Mouse (Mus musculus): ENCODE measurements around the gene Memo1. TPM values are rescaled to one million over a fixed set of nuclear protein-coding genes. Genes with fewer than 3 reads are reported as not detected.
"Not testable (repeated sequence)": the region's sequence is repeated elsewhere in the genome, so short reads cannot be mapped to it uniquely, and the experiment has no call there.

Memo1 gene
- polyA plus RNA-seq, 1 experiment from 2014 or later = 97.7 TPM

DNA sequence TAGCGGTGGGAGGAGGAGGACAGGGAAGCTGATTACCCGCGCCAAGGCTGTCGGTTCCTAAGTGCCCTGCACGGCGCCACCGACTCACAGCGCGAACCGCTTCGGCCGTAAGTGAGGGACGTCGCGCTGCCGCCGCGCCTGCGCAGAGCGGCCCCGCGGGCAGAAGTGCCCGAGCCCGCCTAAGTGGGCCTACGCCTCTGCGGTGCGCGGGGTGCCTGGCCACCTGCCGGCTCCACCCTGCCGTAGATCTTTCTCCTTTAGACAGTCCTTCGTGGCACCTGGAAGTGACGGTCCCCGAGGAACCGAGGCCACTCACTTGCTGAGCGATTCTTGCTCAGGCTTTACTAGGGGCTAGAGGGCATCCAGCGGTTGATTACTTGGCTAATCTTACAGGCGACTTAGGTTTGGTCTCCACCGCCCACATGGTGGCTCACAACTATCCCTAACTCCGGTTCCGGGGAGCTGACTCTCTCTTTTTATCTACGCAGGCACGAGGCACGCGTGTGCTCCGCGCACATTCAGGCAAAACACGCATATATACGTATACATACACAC is 21.1 kb upstream of the Memo1 start:
- Histone ChIP-seq H3K9ac (peak overlapping the region; percentile 90), H3K27ac (peak overlapping the region; percentile 92), H3K4me1 (peaks cover 24% of the 10 kb centered on the region), H3K4me3 (peak overlapping the region; percentile 93), H3K4me2 (peak overlapping the region; percentile 80), H3K9me3 (replicated peaks) (no peaks in the 10 kb centered on the region), H3K27me3 (replicated peaks) (no peaks in the 10 kb centered on the region), H3K36me3 (peaks cover 30% of the 10 kb centered on the region)
- under 1% methylated on average over 48 of the region's 48 CpGs for WGBS (ENCODE audit: insufficient replicate concordance)
- ATAC-seq = peak; percentile 94

DNA sequence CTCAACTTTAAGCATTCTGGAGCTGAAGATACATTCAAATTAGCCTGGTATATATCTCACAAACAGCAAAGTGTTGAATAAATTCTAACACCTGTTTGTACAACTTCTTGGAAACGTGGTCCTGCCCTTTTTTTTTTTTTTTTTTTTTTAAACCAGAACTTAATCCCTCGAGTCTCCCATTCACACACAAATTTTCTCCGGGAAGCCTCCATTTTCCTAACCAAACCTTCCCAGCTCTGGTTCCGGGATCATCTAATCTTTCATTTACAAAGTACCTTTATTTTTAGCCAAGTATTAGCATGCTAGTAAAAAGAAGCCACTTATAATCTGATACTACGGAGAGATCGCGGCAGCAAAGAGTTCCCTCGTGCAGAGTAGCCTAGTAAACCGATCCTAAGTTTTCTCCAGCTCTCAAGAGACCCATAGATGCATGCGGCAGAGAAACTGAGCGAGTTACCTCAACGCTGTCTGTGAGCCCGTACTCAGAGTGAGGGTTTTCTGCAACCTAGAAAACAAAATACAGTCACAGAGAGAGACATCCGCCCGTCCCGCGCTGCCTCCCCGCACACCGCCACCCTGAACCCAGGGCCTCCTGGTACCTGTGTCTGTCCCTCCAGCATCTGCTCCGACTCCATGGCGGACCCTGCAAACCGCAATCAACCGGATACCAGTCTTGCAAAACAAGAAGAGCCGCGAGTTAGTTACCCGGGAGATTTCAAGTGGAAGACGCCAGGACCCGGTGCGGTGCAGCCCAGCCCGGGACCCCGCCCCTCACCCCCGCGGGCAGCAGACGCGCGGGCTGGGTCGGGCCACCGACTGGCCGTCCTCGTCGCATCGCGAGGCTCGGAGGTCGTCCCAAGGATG is 20.4 kb upstream of the Memo1 start:
- under 1% methylated on average over 45 of the region's 45 CpGs for WGBS (ENCODE audit: insufficient replicate concordance)
- peak; percentile 80 for ATAC-seq
- peak overlapping the region; percentile 92 for H3K27ac ChIP-seq
- no peaks in the 10 kb centered on the region for H3K27me3 ChIP-seq (replicated peaks)
- H3K9me3 ChIP-seq (replicated peaks) = no peaks in the 10 kb centered on the region
- H3K9ac ChIP-seq = peak overlapping the region; percentile 90
- peak overlapping the region; percentile 80 for H3K4me2 ChIP-seq
- H3K36me3 ChIP-seq = peaks cover 37% of the 10 kb centered on the region
- H3K4me1 ChIP-seq = peaks cover 25% of the 10 kb centered on the region
- H3K4me3 ChIP-seq = peak overlapping the region; percentile 93

DNA sequence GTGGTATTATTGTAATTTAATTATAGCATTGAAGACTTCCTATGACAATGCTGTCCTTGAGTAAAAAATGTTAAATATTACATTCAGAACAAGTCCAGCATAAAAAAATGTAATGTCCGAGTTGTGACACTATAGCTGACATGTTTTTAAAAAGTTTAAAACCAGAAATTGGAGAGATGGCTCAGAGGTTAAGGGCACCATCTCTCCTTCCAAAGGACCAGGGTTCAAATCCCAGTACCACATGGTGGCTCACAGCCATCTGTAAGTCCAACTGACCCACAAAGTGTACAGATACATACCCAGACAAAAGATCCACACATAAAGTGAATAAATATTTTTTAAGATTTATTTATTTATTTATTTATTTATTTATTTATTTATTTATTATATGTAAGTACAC is 10.7 kb upstream of the Memo1 start:
- Histone ChIP-seq H3K27me3 (replicated peaks) (no peaks in the 10 kb centered on the region), H3K9me3 (replicated peaks) (no peaks in the 10 kb centered on the region), H3K4me3 (no peak overlapping the region), H3K4me2 (no peak overlapping the region), H3K4me1 (peaks cover 18% of the 10 kb centered on the region), H3K27ac (no peak overlapping the region), H3K36me3 (peaks cover 94% of the 10 kb centered on the region), H3K9ac (no peak overlapping the region)
- ATAC-seq = no peak
- 74% methylated on average over 1 of the region's 1 CpGs for WGBS (ENCODE audit: insufficient replicate concordance)

DNA sequence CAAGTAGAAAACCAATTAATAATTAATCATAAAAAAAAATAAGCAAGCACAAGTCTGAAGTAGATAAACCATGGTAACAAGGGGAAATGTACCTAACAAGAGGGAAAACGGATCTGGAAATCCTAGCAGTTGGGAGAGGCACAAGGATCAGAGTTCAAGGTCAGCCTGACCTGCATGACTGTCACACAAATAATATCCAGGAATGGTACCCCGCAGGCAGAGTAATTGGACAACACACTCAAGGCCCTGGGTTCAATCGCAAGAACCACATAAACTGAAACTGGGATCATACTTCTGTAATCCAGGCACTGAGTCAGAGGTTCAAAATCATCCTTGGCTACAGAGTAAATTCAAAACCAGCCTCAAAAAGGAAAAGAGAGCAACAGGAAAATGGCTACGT is 10.3 kb upstream of the Memo1 start:
- peaks cover 94% of the 10 kb centered on the region for H3K36me3 ChIP-seq
- WGBS (ENCODE audit: insufficient replicate concordance) = 88% methylated on average over 4 of the region's 4 CpGs
- no peak overlapping the region for H3K4me3 ChIP-seq
- no peak overlapping the region for H3K9ac ChIP-seq
- no peaks in the 10 kb centered on the region for H3K9me3 ChIP-seq (replicated peaks)
- no peaks in the 10 kb centered on the region for H3K27me3 ChIP-seq (replicated peaks)
- H3K27ac ChIP-seq = no peak overlapping the region
- ATAC-seq = no peak
- H3K4me1 ChIP-seq = peaks cover 15% of the 10 kb centered on the region
- H3K4me2 ChIP-seq = no peak overlapping the region

DNA sequence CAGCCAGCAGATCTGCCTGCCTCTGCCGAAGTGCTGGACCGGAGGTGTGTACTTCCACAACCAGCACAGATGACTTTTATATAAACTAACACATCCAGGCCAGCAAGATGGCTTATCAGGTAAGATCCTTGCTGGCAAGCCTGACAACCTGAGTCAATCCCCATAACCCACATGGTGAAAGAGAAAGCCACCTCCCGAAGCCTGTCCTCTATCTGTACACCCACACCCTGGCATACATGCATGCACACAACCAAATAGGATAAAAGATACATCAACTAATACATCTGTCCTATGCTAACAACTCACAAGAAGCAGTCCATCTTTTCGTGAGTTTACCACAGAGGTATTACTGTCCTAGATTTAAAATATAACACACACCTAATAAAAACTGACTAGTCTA is 8.7 kb upstream of the Memo1 start:
- ATAC-seq = peak; percentile 95
- Histone ChIP-seq H3K9me3 (replicated peaks) (no peaks in the 10 kb centered on the region), H3K4me2 (peak overlapping the region; percentile 13), H3K27me3 (replicated peaks) (no peaks in the 10 kb centered on the region), H3K27ac (peak overlapping the region; percentile 80), H3K36me3 (peaks cover 94% of the 10 kb centered on the region), H3K4me3 (no peak overlapping the region), H3K4me1 (peaks cover 14% of the 10 kb centered on the region), H3K9ac (no peak overlapping the region)
- WGBS (ENCODE audit: insufficient replicate concordance) = 57% methylated on average over 4 of the region's 4 CpGs

DNA sequence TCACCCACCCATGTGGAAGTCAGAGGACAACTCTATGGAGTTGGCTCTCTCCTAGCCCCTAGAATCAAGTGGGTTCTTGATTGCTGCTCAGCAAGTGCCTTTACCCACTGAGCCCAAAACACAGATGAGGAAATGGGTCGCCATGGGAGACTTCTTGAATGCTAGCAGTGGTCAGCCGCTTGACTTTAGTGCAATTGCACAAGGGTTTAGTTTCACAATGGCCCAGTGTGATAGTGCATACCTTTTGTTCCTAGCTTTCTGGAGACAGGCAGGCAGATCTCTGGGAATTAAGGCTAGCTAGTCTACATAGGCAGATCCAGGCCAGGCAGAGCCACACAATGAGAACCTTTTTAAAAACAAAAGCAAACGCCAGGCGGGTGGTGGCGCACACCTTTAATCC is 4.8 kb upstream of the Memo1 start:
- no peak for ATAC-seq
- Histone ChIP-seq H3K9me3 (replicated peaks) (no peaks in the 10 kb centered on the region), H3K4me1 (peaks cover 20% of the 10 kb centered on the region), H3K36me3 (peaks cover 67% of the 10 kb centered on the region), H3K9ac (no peak overlapping the region), H3K27me3 (replicated peaks) (no peaks in the 10 kb centered on the region), H3K4me3 (no peak overlapping the region), H3K27ac (no peak overlapping the region), H3K4me2 (no peak overlapping the region)
- 79% methylated on average over 5 of the region's 5 CpGs for WGBS (ENCODE audit: insufficient replicate concordance)

DNA sequence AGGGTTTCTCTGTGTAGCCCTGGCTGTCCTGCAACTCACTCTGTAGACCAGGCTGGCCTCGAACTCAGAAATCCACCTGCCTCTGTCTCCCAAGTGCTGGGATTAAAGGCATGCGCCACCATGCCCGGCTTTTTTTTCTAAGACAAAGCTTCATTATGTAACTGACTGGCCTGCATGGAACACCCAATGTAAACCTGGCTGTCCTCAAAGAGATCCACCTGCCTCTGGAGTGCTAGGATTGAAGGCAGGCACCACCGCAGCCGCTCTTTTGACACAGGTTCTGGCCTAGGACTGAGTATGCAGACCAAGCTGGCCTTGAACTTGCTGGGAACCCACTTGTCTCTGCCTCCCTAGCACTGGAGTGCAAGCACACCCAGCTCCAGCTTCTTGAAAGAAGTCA is 1.7 kb upstream of the Memo1 start:
- H3K36me3 ChIP-seq = peaks cover 42% of the 10 kb centered on the region
- 91% methylated on average over 5 of the region's 5 CpGs for WGBS (ENCODE audit: insufficient replicate concordance)
- not testable (repeated sequence) for H3K4me3 ChIP-seq; H3K4me2 ChIP-seq; H3K27me3 ChIP-seq (replicated peaks); H3K9ac ChIP-seq; ATAC-seq; H3K9me3 ChIP-seq (replicated peaks)
- peak overlapping the region; percentile 10; the same call in 1 of the 2 replicates for H3K27ac ChIP-seq
- peaks cover 23% of the 10 kb centered on the region for H3K4me1 ChIP-seq

DNA sequence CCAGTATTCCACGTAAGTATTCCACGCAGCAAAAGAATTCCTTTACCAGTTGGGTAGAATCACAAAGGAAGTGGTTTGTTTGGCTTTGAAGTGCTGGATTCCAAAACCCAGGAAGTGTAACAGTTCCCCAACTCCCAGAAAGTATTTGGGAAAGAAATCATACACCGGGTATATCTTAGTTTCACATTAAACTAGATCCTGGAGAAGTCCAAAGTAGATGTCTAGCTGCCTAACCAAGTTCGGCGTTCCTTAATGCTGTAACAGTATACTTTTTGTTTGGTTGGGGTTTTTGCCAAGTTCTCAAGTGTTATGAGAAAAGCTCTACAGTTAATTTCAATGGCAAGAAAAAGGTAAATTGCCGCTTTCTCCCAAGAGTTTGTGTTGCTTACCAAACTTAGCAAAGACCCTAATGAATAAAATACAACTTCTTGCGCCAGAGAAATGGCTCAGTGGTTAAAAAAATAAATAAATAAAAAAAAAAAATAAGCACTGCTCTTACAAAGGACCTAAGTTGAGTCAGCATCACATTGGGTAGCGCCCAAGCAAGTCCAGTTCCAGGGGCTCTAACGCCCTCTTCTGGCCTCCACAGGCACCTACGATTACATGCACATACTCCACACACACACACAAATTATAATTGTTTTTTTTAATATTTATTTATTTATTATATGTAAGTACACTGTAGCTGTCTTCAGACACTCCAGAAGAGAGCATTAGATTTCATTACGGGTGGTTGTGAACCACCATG is 929 bp upstream of the Memo1 start:
- 41% methylated on average over 11 of the region's 11 CpGs for WGBS (ENCODE audit: insufficient replicate concordance)
- Histone ChIP-seq H3K9ac (peak overlapping the region; percentile 97), H3K36me3 (peaks cover 35% of the 10 kb centered on the region), H3K4me2 (peak overlapping the region; percentile 92), H3K27me3 (replicated peaks) (no peaks in the 10 kb centered on the region), H3K4me3 (peak overlapping the region; percentile 96), H3K4me1 (peaks cover 31% of the 10 kb centered on the region), H3K27ac (peak overlapping the region; percentile 95), H3K9me3 (replicated peaks) (no peaks in the 10 kb centered on the region)
- no peak for ATAC-seq

DNA sequence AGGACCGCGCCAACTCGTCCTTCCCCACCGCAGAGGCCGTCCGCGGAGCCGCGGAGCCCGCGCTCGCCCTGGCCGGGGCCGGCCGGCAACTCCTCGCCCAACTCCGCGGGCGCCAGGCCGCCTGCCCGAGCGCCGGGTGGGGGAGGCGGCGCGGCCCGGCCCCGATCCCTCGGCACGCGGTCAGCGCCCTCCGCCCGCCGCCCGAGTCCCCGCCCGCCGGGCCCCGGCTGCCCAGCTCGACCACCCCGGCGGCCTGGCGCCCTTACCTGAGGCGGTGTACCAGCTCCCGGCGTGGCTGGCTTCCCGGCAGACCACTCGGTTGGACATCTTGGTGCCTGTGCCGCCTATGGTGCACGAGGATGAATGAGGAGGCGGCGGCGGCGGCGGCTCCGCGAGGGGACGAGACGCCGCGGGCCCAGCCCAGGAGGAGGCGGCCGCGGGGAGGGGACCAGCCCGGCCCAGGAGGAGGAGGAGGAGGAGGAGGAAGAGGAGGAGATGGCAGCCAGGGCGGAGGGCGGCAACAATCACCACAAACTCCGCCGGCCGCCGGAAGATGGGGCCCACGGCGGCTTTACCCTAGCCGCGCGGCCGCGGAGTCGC is 795 bp downstream of the Memo1 start:
- Histone ChIP-seq H3K36me3 (peaks cover 19% of the 10 kb centered on the region), H3K4me2 (peak overlapping the region; percentile 81), H3K27ac (peak overlapping the region; percentile 95), H3K9ac (peak overlapping the region; percentile 97), H3K27me3 (replicated peaks) (no peaks in the 10 kb centered on the region), H3K4me3 (peak overlapping the region; percentile 96), H3K4me1 (peaks cover 48% of the 10 kb centered on the region), H3K9me3 (replicated peaks) (no peaks in the 10 kb centered on the region)
- peak; percentile 89 for ATAC-seq
- 2% methylated on average over 79 of the region's 80 CpGs for WGBS (ENCODE audit: insufficient replicate concordance)

DNA sequence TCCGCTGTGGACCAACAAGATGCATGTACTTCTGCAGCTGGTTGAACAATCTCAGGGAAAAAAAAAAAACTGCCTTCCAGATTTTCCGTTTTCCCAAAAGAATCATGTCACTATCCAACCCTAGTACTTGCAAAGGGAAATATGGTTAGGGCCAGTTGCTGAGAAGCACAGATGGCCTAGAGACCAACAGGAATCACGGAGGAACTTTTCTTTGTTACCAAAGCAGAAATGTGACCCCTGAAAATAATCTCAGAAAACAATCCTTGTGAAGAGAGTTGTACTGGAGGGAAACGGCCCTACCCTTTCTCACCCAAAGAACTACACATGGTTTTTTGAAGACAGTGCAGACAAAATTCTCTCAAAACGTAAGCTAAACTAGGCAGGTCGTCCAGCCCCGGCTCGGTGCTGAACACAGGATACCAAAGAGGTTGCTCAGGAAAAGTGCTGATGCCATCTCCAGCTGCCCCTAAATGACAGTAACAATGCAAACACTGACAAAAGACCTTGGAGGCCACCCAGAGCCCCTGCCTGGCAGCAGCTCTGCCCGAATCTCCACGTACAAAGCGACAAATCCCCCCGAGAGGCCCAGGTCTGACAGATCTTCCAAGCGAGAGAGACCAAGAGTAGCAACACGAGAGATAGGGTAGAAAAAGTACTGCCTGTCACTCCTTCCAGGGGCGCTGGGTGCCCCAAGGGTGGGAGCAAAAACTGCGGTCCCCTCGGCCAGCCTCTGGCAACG is 1.5 kb downstream of the Memo1 start:
- H3K9me3 ChIP-seq (replicated peaks) = no peaks in the 10 kb centered on the region
- no peaks in the 10 kb centered on the region for H3K27me3 ChIP-seq (replicated peaks)
- H3K9ac ChIP-seq = peak overlapping the region; percentile 97
- peak overlapping the region; percentile 95 for H3K27ac ChIP-seq
- H3K4me2 ChIP-seq = peak overlapping the region; percentile 81
- peaks cover 19% of the 10 kb centered on the region for H3K36me3 ChIP-seq
- WGBS (ENCODE audit: insufficient replicate concordance) = 4% methylated on average over 18 of the region's 18 CpGs
- ATAC-seq = no peak; the same call in 1 of the 2 replicates
- H3K4me3 ChIP-seq = peak overlapping the region; percentile 96
- H3K4me1 ChIP-seq = peaks cover 53% of the 10 kb centered on the region

DNA sequence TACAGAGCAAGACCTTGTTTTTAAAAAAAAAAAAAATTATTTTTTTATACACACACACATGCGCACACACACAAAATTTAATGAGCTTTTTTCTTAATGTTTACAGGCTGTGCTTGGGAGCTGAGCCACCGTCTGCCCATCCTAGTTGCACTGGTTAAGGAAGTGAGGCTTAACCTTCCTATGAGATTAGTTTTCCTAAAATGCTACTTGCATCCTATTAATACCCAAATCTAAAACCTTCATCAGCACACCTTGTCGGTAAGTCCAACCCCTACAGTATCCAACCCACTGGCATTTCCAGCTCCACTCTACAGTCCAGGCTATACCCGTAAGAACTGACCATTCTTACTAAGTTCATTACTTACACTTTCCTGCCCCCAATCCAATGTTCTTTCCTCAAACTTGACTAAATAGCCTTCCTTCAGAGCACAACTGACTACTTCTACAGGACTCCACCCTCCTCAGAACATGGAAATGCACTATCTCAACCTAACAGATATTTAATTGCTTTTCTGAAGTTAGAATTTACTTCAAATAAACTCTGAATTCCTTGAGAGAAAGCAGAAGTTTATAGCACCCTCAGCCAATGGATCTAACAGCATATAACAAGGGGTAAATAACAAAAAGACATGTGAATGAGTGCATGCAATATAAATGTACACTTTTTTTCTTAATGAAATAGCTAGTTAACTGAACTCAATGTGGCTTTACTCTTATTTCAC is 3.5 kb downstream of the Memo1 start:
- no peaks in the 10 kb centered on the region for H3K27me3 ChIP-seq (replicated peaks)
- peak overlapping the region; percentile 68 for H3K9ac ChIP-seq
- peaks cover 69% of the 10 kb centered on the region for H3K4me1 ChIP-seq
- peak overlapping the region; percentile 81 for H3K4me2 ChIP-seq
- no peaks in the 10 kb centered on the region for H3K9me3 ChIP-seq (replicated peaks)
- peak overlapping the region; percentile 96 for H3K4me3 ChIP-seq
- no peak for ATAC-seq
- H3K27ac ChIP-seq = peak overlapping the region; percentile 77
- WGBS (ENCODE audit: insufficient replicate concordance) = 46% methylated on average over 4 of the region's 4 CpGs
- peaks cover 25% of the 10 kb centered on the region for H3K36me3 ChIP-seq
